Comparison of ENCODE assay signal across 8 mouse cellular contexts in the genomic region with DNA sequence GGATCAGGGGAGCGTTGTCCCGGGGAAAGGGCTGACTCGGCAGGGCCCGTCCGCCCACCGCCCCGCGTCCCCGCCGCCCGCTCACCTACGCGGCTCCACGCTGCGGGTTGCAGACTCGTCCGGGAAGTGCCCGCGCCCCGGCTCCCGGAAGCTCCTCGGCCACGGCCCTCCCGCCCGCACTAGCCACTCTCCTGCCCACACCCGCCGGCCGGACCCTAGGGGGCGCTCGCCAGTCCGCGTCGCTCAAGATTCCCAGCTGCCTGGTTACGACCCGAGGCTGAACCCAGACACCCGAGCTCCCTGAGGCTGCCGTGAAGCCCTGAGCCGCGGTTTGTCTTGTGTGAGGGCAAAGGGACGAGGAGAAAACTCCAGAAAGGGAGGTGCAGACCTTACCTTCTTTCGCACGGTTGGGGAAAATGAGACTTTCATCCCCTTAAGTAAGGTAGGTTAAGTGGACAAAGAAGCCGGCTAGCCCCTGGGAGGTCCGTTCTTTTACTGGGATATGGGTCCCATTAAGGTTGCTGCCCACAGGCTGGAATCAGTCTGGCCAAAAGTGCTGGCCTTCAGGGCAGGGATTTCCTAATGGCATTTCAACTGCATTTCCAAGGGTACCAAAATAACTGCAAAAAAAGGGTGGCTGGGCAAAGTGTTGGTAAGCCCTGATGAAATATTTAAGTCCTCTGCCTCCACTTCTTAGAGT. TPM values are rescaled to one million over a fixed set of nuclear protein-coding genes. Genes with fewer than 3 reads are reported as not detected.
DNase-seq lines count a peak whose midpoint lies in the region; ATAC-seq and TF ChIP-seq lines count a peak whose summit lies in the region.

Gene Srpr (plus strand): TSS at position 404 of the 700 bp plus-strand sequence.
Gene Tirap (minus strand): TSS at position 520 of the 700 bp plus-strand sequence.

- H3K4me1 ChIP-seq in MEL (ENCODE audit: control insufficient read depth in 1 of 2, insufficient read depth in 2 of 2, low read length in 2 of 2): peaks cover 10 to 11% of the 10 kb centered on the region in 2 experiments
- peaks cover 2% of the 10 kb centered on the region for H3K4me1 ChIP-seq in cerebellum, adult 2 months (ENCODE audit: control insufficient read depth, insufficient read depth, low read length)
- H3K4me1 ChIP-seq in forebrain, postnatal 0 days (ENCODE audit: insufficient read depth): peaks cover 9% of the 10 kb centered on the region
- H3K4me1 ChIP-seq in lung, adult 2 months (ENCODE audit: control insufficient read depth, insufficient read depth, low read length): peaks cover 8% of the 10 kb centered on the region
- H3K4me1 ChIP-seq in neural tube, embryonic 15.5 days: peaks cover 16% of the 10 kb centered on the region

- peak in 1 of 2 experiments; percentile 22; a peak in 2 of 4 replicates for TF ChIP-seq POLR2A in MEL (IDR thresholded peaks at IDR 0.05; ENCODE audit: control insufficient read depth in 1 of 2, insufficient read depth in 1 of 2, low read depth in 1 of 2, low read length in 2 of 2, poor library complexity in 1 of 2)
- 0 out of 2 replicates have a peak, but pooled peaks have one; percentile 15 for TF ChIP-seq POLR2A in cerebellum, adult 2 months (IDR thresholded peaks at IDR 0.05; ENCODE audit: borderline replicate concordance, insufficient read depth, low read length)
- TF ChIP-seq POLR2A in lung, adult 2 months (IDR thresholded peaks at IDR 0.05; ENCODE audit: borderline replicate concordance, extremely low read depth, low read depth, low read length): no peak

- WGBS in cerebellum, adult 2 months: under 1% methylated on average over 44 of the region's 44 CpGs
- WGBS in forebrain, postnatal 0 days: 3% methylated on average over 44 of the region's 44 CpGs
- WGBS in lung, adult 2 months: under 1% methylated on average over 44 of the region's 44 CpGs
- WGBS in neural tube, embryonic 15.5 days: 0% methylated on average over 43 of the region's 44 CpGs

- peak; percentile 94 for ATAC-seq in forebrain, postnatal 0 days
- ATAC-seq in neural tube, embryonic 15.5 days (ENCODE audit: low FRiP score): peak; percentile 89

- TF ChIP-seq CTCF in MEL (IDR thresholded peaks at IDR 0.05 in 2 of 3, conservative IDR thresholded peaks at IDR 0.05 in 1 of 3; ENCODE audit: control insufficient read depth in 1 of 3, insufficient read depth in 1 of 3, low read depth in 2 of 3, low read length in 3 of 3, poor library complexity in 1 of 3, severe bottlenecking in 1 of 3): peak in 2 of 3 experiments; percentile 76 to 94; a peak in 5 of 6 replicates
- TF ChIP-seq CTCF in cerebellum, adult 2 months (IDR thresholded peaks at IDR 0.05; ENCODE audit: borderline replicate concordance, insufficient read depth, low read depth, low read length): peak; percentile 66; the same call in 1 of the 2 replicates
- peak; percentile 81 for TF ChIP-seq CTCF in forebrain, postnatal 0 days (IDR thresholded peaks at IDR 0.05; ENCODE audit: low read depth)
- TF ChIP-seq CTCF in lung, adult 2 months (IDR thresholded peaks at IDR 0.05; ENCODE audit: insufficient read depth, low read length): peak; percentile 50

- peak within 1 kb of the TSS; percentile 87 for H3K9ac ChIP-seq in MEL (ENCODE audit: control insufficient read depth, low read depth, low read length, poor library complexity, severe bottlenecking)
- H3K9ac ChIP-seq in forebrain, postnatal 0 days: peak within 1 kb of the TSS; percentile 53
- H3K9ac ChIP-seq in neural tube, embryonic 15.5 days (replicated peaks): peak within 1 kb of the TSS; percentile 65

- peak; percentile 12 for TF ChIP-seq RAD21 in MEL (IDR thresholded peaks at IDR 0.05; ENCODE audit: low read depth, low read length)

- H3K4me3 ChIP-seq in MEL (ENCODE audit: control insufficient read depth in 1 of 2, insufficient read depth in 1 of 2, low read depth in 2 of 2, low read length in 2 of 2): peak within 1 kb of the TSS; percentile 88 to 90
- H3K4me3 ChIP-seq in cerebellum, adult 2 months (replicated peaks; ENCODE audit: insufficient read depth, low read depth, low read length): peak within 1 kb of the TSS; percentile 59
- peak within 1 kb of the TSS; percentile 50 for H3K4me3 ChIP-seq in forebrain, postnatal 0 days (ENCODE audit: low read depth, low read length)
- H3K4me3 ChIP-seq in lung, adult 2 months (replicated peaks; ENCODE audit: extremely low read depth, low read depth, low read length): peak within 1 kb of the TSS; percentile 90
- H3K4me3 ChIP-seq in neural tube, embryonic 15.5 days (replicated peaks): peak within 1 kb of the TSS; percentile 57

- intact Hi-C loops in heart, postnatal 36 days (cut with DNase I): loop anchor here (5.0 kb wide), 1 partner anchor 337 kb away; no protein-coding TSS in a partner anchor

- peak; percentile 84 for DNase-seq in MEL (ENCODE audit: low read depth, low spot score)
- DNase-seq in cerebellum, adult 2 months: peak; percentile 88 to 93
- peak; percentile 67 for DNase-seq in forebrain, postnatal 0 days
- peak; percentile 95 to 96 for DNase-seq in heart, postnatal 36 days
- peak; percentile 59 to 75 for DNase-seq in layer of hippocampus, adult 18-20 months (ENCODE audit: low spot score in 2 of 2)
- peak; percentile 92 for DNase-seq in lung, adult 2 months
- peak; percentile 89 for DNase-seq in testis, postnatal 14 days (ENCODE audit: low spot score)

- peak within 1 kb of the TSS; percentile 27; the same call in 1 of the 2 replicates for H3K27ac ChIP-seq in MEL (ENCODE audit: control insufficient read depth, low read depth, low read length)
- no peak within 1 kb of the TSS for H3K27ac ChIP-seq in cerebellum, adult 2 months (ENCODE audit: insufficient read depth, low read length)
- H3K27ac ChIP-seq in forebrain, postnatal 0 days (ENCODE audit: low read depth, low read length): no peak within 1 kb of the TSS
- peak within 1 kb of the TSS; percentile 45 for H3K27ac ChIP-seq in neural tube, embryonic 15.5 days (replicated peaks)

- peak within 1 kb of the TSS; percentile 93 for H3K4me2 ChIP-seq in forebrain, postnatal 0 days (ENCODE audit: low read depth)
- peak within 1 kb of the TSS; percentile 88 for H3K4me2 ChIP-seq in neural tube, embryonic 15.5 days

- peaks cover 0 to 19% of the 10 kb centered on the region in 2 experiments; a peak in 2 of 4 replicates for H3K36me3 ChIP-seq in MEL (ENCODE audit: control insufficient read depth in 1 of 2, insufficient read depth in 2 of 2, low read length in 2 of 2)
- H3K36me3 ChIP-seq in forebrain, postnatal 0 days (ENCODE audit: insufficient read depth): peaks cover 6% of the 10 kb centered on the region; the same call in 1 of the 2 replicates
- H3K36me3 ChIP-seq in neural tube, embryonic 15.5 days: peaks cover 8% of the 10 kb centered on the region

- H3K9me3 ChIP-seq in MEL (replicated peaks; ENCODE audit: insufficient read depth, low read length): no peaks in the 10 kb centered on the region
- H3K9me3 ChIP-seq in forebrain, postnatal 0 days (ENCODE audit: low read length): no peaks in the 10 kb centered on the region
- H3K9me3 ChIP-seq in neural tube, embryonic 15.5 days (replicated peaks): no peaks in the 10 kb centered on the region

- no peaks in the 10 kb centered on the region for H3K27me3 ChIP-seq in MEL (ENCODE audit: control insufficient read depth in 1 of 2, insufficient read depth in 2 of 2, low read length in 2 of 2)
- H3K27me3 ChIP-seq in cerebellum, adult 2 months (ENCODE audit: control insufficient read depth, insufficient read depth, low read length): no peaks in the 10 kb centered on the region
- no peaks in the 10 kb centered on the region for H3K27me3 ChIP-seq in forebrain, postnatal 0 days (ENCODE audit: insufficient read depth, low read length)
- H3K27me3 ChIP-seq in neural tube, embryonic 15.5 days (replicated peaks): no peaks in the 10 kb centered on the region

- TF ChIP-seq EP300 in MEL (IDR thresholded peaks at IDR 0.05; ENCODE audit: low read depth in 1 of 2, low read length in 2 of 2): no peak

- H3K79me2 ChIP-seq in MEL (ENCODE audit: control insufficient read depth, insufficient read depth, low read length, poor library complexity): peaks cover 1% of the 10 kb centered on the region; the same call in 1 of the 2 replicates

TF ChIP-seq in MEL, 35 proteins besides CTCF, POLR2A, EP300 and RAD21 (continues in another document):
- TF ChIP-seq SMC3 (IDR thresholded peaks at IDR 0.05; ENCODE audit: low read depth, low read length): peak; percentile 36
- TF ChIP-seq SIN3A (IDR thresholded peaks at IDR 0.05; ENCODE audit: low read length): peak; percentile 41
- no peak for TF ChIP-seq NRF1 (IDR thresholded peaks at IDR 0.05; ENCODE audit: insufficient read depth, low read depth, low read length, poor library complexity, severe bottlenecking)
- TF ChIP-seq ZNF384 (IDR thresholded peaks at IDR 0.05; ENCODE audit: low read depth, low read length): no peak
- peak; percentile 32; the same call in 1 of the 2 replicates for TF ChIP-seq MXI1 (IDR thresholded peaks at IDR 0.05; ENCODE audit: low read depth, low read length)
- TF ChIP-seq ELF1 (IDR thresholded peaks at IDR 0.05; ENCODE audit: low read depth, low read length): peak; percentile 40; the same call in 1 of the 2 replicates
- no peak for TF ChIP-seq ETS1 (IDR thresholded peaks at IDR 0.05; ENCODE audit: low read depth, low read length)

RNA-seq across cellular contexts. Expression of gene Srpr, which starts in this region (rescaled TPM):
- 36.8 and 42.9 TPM in 2 replicates for total RNA-seq in MEL (2012; rRNA removed)
- polyA plus RNA-seq in MEL (2012; ENCODE audit: insufficient read depth in 1 of 2, insufficient read length in 2 of 2, low read depth in 1 of 2, low replicate concordance in 2 of 2, missing spikeins in 1 of 2): 100 to 1,000 TPM in 1 of 2 experiments, 10 to 100 TPM in 1; 63.5 to 113 TPM
- 63.8 TPM in 2 replicates for polyA plus RNA-seq in cerebellum, adult 2 months (2012; rRNA removed)
- 31.0 and 37.6 TPM in 2 replicates for total RNA-seq in forebrain, postnatal 0 days (2014; rRNA removed)
- polyA plus RNA-seq in forebrain, postnatal 0 days (2015; fragmentation: Nextera tagmentation; extraction: Ambion mirVana): 40.1 and 45.7 TPM in 2 replicates
- 10 to 100 TPM; 91.2 to 100.0 TPM for total RNA-seq in heart, postnatal 36 days (2021)
- total RNA-seq in layer of hippocampus, adult 18-20 months (2021): 10 to 100 TPM; 65.8 to 69.0 TPM
- polyA plus RNA-seq in lung, adult 2 months (2012; rRNA removed): 72.4 and 88.1 TPM in 2 replicates
- polyA plus RNA-seq in neural tube, embryonic 15.5 days (2015; fragmentation: Nextera tagmentation; extraction: Ambion mirVana): 67.2 and 69.1 TPM in 2 replicates

RNA-seq across cellular contexts. Expression of gene Tirap, which starts in this region (rescaled TPM):
- total RNA-seq in MEL (2012; rRNA removed): 2.4 TPM in 2 replicates
- 1 to 10 TPM in 1 of 2 experiments, not detected in 1; 5.3 TPM for polyA plus RNA-seq in MEL (2012; ENCODE audit: insufficient read depth in 1 of 2, insufficient read length in 2 of 2, low read depth in 1 of 2, low replicate concordance in 2 of 2, missing spikeins in 1 of 2)
- 2.7 and 2.8 TPM in 2 replicates for polyA plus RNA-seq in cerebellum, adult 2 months (2012; rRNA removed)
- 1.7 and 2.0 TPM in 2 replicates for total RNA-seq in forebrain, postnatal 0 days (2014; rRNA removed)
- polyA plus RNA-seq in forebrain, postnatal 0 days (2015; fragmentation: Nextera tagmentation; extraction: Ambion mirVana): 1.5 and 2.1 TPM in 2 replicates
- 1 to 10 TPM; 6.5 to 6.6 TPM for total RNA-seq in heart, postnatal 36 days (2021)
- total RNA-seq in layer of hippocampus, adult 18-20 months (2021): 1 to 10 TPM; 2.1 to 2.4 TPM
- polyA plus RNA-seq in lung, adult 2 months (2012; rRNA removed): 19.9 and 20.8 TPM in 2 replicates
- 4.7 and 5.6 TPM in 2 replicates for polyA plus RNA-seq in neural tube, embryonic 15.5 days (2015; fragmentation: Nextera tagmentation; extraction: Ambion mirVana)

Comparison
In these comparisons a context has a peak if more than half of its experiments do, and no peak if none do; other contexts are left out.
1. H3K27ac ChIP-seq: peak in MEL (single experiment) and neural tube, embryonic 15.5 days (single experiment); none in cerebellum, adult 2 months (single experiment) and forebrain, postnatal 0 days (single experiment).
2. Peak in every context shown above with its lines, with median percentiles within 50 percentile points of each other: DNase-seq, H3K4me3 ChIP-seq, H3K9ac ChIP-seq and CTCF ChIP-seq.